Mouse (Mus musculus) brain, embryonic 18.5 days (tissue): Measurements from ENCODE around the gene Polr3g.
"Not testable (repeated sequence)": the region's sequence is repeated elsewhere in the genome, so short reads cannot be mapped to it uniquely, and the experiment has no call there.

Source experiments
- DNase-seq: peaks from one replicate; pipeline ENCODE4 v3.0.0-alpha.2; 2012; ENCODE audit warnings: low read depth, low spot score

Gene Polr3g

DNA sequence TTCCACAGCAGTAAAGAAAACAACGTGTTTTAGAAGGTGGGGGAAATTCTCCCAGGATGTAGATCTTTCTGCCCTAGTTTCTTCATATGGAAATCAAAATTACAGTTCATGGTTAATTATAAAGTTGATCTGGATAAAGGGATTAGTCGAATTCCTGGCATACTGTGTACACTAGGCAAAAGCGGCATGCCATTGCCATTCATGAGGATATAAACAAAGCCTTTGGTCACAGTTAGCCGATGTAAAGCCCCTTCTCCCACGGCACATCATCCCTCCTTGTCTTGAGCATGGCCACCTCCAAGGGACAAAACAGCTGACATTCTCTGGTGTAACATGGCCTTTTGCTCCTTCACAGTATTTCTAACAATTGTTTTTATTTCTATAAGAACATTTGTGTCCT, 80.2 kb downstream of the Polr3g start:
- DNase-seq = no peak

DNA sequence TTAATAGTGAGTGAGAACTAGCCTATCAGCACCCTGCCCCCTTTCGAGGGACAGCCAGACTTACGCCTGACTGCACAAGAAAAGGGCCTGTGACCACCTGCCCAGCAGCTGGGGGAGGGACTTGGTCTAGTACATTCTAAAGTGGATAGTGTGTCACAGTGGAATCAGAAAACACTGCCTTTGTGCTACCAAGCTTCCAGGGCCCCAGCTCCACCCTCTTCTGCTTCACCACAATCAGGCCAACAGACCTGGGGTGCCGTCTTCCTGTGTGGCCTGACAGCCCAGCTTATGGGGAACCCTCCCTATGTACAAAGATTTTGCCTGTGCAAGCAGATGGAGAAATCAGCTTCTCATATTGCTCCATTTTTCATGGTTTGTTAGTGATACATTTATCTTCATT, 81.4 kb downstream of the Polr3g start:
- DNase-seq = no peak

DNA sequence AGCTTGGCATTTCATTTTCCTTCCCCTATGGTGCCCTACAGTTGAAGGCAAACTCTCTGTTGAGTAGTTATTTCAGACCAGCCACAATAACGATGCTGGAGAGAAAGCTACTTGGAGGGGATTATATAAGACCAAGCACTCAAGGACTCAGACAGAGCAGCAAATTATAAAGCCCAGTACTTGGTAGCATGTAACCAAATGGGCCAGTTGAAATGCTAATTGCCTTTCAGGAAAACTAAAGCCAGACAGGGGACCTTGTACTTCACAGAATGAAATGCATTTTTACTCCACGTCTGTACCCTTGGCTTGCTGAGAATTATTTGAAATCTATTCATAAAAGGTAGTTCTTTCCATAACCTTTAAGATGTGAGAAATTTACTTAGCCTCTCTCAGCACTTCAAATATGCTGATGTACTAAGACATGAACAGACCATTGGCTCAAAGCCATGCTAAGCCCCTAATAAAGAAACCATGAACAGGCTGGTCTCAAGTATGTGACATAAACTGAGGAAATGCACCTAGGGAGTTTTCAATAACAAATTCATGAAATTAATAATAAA, 82.1 kb downstream of the Polr3g start:
- no peak for DNase-seq

DNA sequence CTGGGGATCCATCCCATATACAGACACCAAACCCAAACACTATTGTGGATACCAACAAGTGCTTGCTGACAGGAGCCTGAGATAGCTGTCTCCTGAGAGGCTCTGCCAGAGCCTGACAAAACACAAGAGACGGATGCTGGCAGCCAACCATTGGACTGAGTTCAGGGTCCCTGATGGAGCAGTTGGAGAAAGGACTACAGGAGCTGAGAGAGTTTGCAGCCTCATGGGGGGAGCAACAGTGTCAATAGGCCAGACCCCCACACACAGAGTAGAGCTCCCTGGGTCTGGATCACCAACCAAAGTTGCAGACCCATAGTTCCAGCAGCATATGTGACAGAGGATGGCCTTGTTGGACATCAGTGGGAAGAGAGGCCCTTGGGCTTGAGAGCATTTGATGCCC, 83.0 kb downstream of the Polr3g start:
- DNase-seq = not testable (repeated sequence)
